Comparison of ENCODE assay signal across 8 mouse cellular contexts in the genomic region with DNA sequence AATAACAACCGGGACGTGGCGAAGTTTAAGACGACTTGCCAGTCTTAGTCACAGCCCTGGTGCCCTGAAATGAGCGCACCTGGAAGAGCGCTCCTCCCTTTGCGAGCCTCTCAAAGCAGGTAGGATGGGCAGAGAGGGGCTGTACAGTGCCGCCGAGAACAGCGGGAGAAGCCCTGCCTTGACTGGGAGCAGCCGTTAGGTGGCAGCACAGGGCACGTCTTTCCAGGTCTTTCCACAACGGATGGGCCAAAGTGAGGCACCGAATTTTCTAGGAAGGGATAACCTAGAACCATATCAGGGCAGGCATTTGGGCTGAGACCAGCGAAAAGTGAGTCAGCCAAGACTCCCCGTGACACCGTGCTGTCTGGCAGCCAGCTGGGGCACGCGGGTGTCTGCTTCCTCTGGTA.
DNase-seq lines count a peak whose midpoint lies in the region; ATAC-seq and TF ChIP-seq lines count a peak whose summit lies in the region.

No protein-coding gene starts in this region.

- peak; percentile 54 to 62 for DNase-seq in B cell, adult 2 months
- peak; percentile 93 for DNase-seq in brain, adult 2 months (ENCODE audit: low read depth, low spot score)
- DNase-seq in liver, adult 2 months (ENCODE audit: extremely low read depth, low read depth, low spot score): peak; percentile 69
- DNase-seq in naive thymus-derived CD4-positive, alpha-beta T cell, adult 2 months (ENCODE audit: low read depth): peak; percentile 70

- no peak for TF ChIP-seq POLR2A in embryonic fibroblast, embryonic 13.5 days (IDR thresholded peaks at IDR 0.05; ENCODE audit: low read depth, low read length)
- TF ChIP-seq POLR2A in liver, adult 2 months (IDR thresholded peaks at IDR 0.05; ENCODE audit: extremely low read depth, insufficient read depth, low read length): no peak

- H3K9me3 ChIP-seq in heart, embryonic 12.5 days (replicated peaks): no peaks in the 10 kb centered on the region; the same call in 1 of the 2 replicates
- H3K9me3 ChIP-seq in kidney, embryonic 16.5 days (ENCODE audit: low read length): peaks cover 5% of the 10 kb centered on the region; the same call in 1 of the 2 replicates
- no peaks in the 10 kb centered on the region for H3K9me3 ChIP-seq in stomach, embryonic 14.5 days (ENCODE audit: control insufficient read depth, low read depth, low read length)

- peak overlapping the region; percentile 68 for H3K4me2 ChIP-seq in heart, embryonic 12.5 days
- H3K4me2 ChIP-seq in kidney, embryonic 16.5 days (replicated peaks; ENCODE audit: low read depth, low read length): peak overlapping the region; percentile 61
- peak overlapping the region; percentile 38 for H3K4me2 ChIP-seq in stomach, embryonic 14.5 days (replicated peaks; ENCODE audit: low read depth, low read length)

- no peaks in the 10 kb centered on the region for H3K27me3 ChIP-seq in heart, embryonic 12.5 days (replicated peaks)
- no peaks in the 10 kb centered on the region for H3K27me3 ChIP-seq in kidney, embryonic 16.5 days (ENCODE audit: insufficient read depth, low read length)
- H3K27me3 ChIP-seq in liver, adult 2 months (ENCODE audit: control insufficient read depth, insufficient read depth, low read length): no peaks in the 10 kb centered on the region
- H3K27me3 ChIP-seq in stomach, embryonic 14.5 days (ENCODE audit: control insufficient read depth, insufficient read depth, low read length): no peaks in the 10 kb centered on the region

- H3K9ac ChIP-seq in heart, embryonic 12.5 days: peak overlapping the region; percentile 64
- H3K9ac ChIP-seq in kidney, embryonic 16.5 days (replicated peaks; ENCODE audit: low read length): peak overlapping the region; percentile 64
- no peak overlapping the region for H3K9ac ChIP-seq in liver, adult 2 months (ENCODE audit: low read depth, low read length)
- no peak overlapping the region for H3K9ac ChIP-seq in stomach, embryonic 14.5 days (replicated peaks; ENCODE audit: low read depth, low read length)

- H3K36me3 ChIP-seq in heart, embryonic 12.5 days: no peaks in the 10 kb centered on the region
- H3K36me3 ChIP-seq in kidney, embryonic 16.5 days (ENCODE audit: insufficient read depth, low read length): 0 out of 2 replicates have a peak, but pooled peaks cover 3% of the 10 kb centered on the region
- H3K36me3 ChIP-seq in liver, adult 2 months (ENCODE audit: control insufficient read depth, insufficient read depth, low read length): no peaks in the 10 kb centered on the region
- no peaks in the 10 kb centered on the region for H3K36me3 ChIP-seq in stomach, embryonic 14.5 days (ENCODE audit: control insufficient read depth, insufficient read depth, low read length)

- no peaks in the 10 kb centered on the region for H3K79me2 ChIP-seq in liver, adult 2 months (ENCODE audit: control insufficient read depth, insufficient read depth, low read length)

- TF ChIP-seq CTCF in embryonic fibroblast, embryonic 13.5 days (IDR thresholded peaks at IDR 0.05; ENCODE audit: borderline replicate concordance, insufficient read depth, low read length): peak; percentile 93
- peak; percentile 99 for TF ChIP-seq CTCF in liver, adult 2 months (IDR thresholded peaks at IDR 0.05; ENCODE audit: low read depth, low read length)

- H3K27ac ChIP-seq in embryonic fibroblast, embryonic 13.5 days (ENCODE audit: insufficient read depth, low read length): no peak overlapping the region
- peak overlapping the region; percentile 99 for H3K27ac ChIP-seq in heart, embryonic 12.5 days (ENCODE audit: poor library complexity, severe bottlenecking)
- H3K27ac ChIP-seq in kidney, embryonic 16.5 days (ENCODE audit: low read length): no peak overlapping the region
- H3K27ac ChIP-seq in liver, adult 2 months (replicated peaks; ENCODE audit: insufficient read depth, low read depth, low read length): no peak overlapping the region
- H3K27ac ChIP-seq in stomach, embryonic 14.5 days (ENCODE audit: low read length): no peak overlapping the region

- WGBS in heart, embryonic 12.5 days: 4% methylated on average over 19 of the region's 19 CpGs
- WGBS in kidney, embryonic 16.5 days: 5% methylated on average over 19 of the region's 19 CpGs
- 1% methylated on average over 19 of the region's 19 CpGs for WGBS in liver, adult 2 months
- WGBS in stomach, embryonic 14.5 days: 5% methylated on average over 19 of the region's 19 CpGs

- ATAC-seq in heart, embryonic 12.5 days (ENCODE audit: insufficient number of reproducible peaks, low FRiP score): peak; percentile 27
- ATAC-seq in kidney, embryonic 16.5 days (ENCODE audit: low FRiP score, low TSS enrichment): peak; percentile 79
- ATAC-seq in stomach, embryonic 14.5 days (ENCODE audit: insufficient number of reproducible peaks, insufficient read depth, low FRiP score, low read depth): peak; percentile 65; the same call in 1 of the 2 replicates

- no peaks in the 10 kb centered on the region; the same call in 1 of the 2 replicates for H3K4me1 ChIP-seq in embryonic fibroblast, embryonic 13.5 days (ENCODE audit: control insufficient read depth, insufficient read depth, low read length)
- peaks cover 56% of the 10 kb centered on the region for H3K4me1 ChIP-seq in heart, embryonic 12.5 days (replicated peaks)
- H3K4me1 ChIP-seq in kidney, embryonic 16.5 days (ENCODE audit: insufficient read depth, low read length): peaks cover 38% of the 10 kb centered on the region
- peaks cover 5% of the 10 kb centered on the region; the same call in 1 of the 2 replicates for H3K4me1 ChIP-seq in liver, adult 2 months (ENCODE audit: control insufficient read depth, insufficient read depth, low read length)
- no peaks in the 10 kb centered on the region for H3K4me1 ChIP-seq in stomach, embryonic 14.5 days (ENCODE audit: control insufficient read depth, insufficient read depth, low read length)

- no peak overlapping the region for H3K4me3 ChIP-seq in embryonic fibroblast, embryonic 13.5 days (ENCODE audit: insufficient read depth, low read length)
- peak overlapping the region; percentile 36 for H3K4me3 ChIP-seq in heart, embryonic 12.5 days
- H3K4me3 ChIP-seq in kidney, embryonic 16.5 days (ENCODE audit: low read length): peak overlapping the region; percentile 38
- no peak overlapping the region for H3K4me3 ChIP-seq in liver, adult 2 months (ENCODE audit: insufficient read depth, low read depth, low read length)
- H3K4me3 ChIP-seq in stomach, embryonic 14.5 days (ENCODE audit: low read depth, low read length): peak overlapping the region; percentile 20; the same call in 1 of the 2 replicates

Comparison
In these comparisons a context has a peak if more than half of its experiments do, and no peak if none do; other contexts are left out.
1. H3K4me3 ChIP-seq: peak in heart, embryonic 12.5 days (single experiment), kidney, embryonic 16.5 days (single experiment) and stomach, embryonic 14.5 days (single experiment); none in embryonic fibroblast, embryonic 13.5 days (single experiment) and liver, adult 2 months (single experiment).
2. ATAC-seq: peak in every context shown above with its lines; median percentile 79 in kidney, embryonic 16.5 days; 65 in stomach, embryonic 14.5 days; 27 in heart, embryonic 12.5 days.
3. H3K9ac ChIP-seq: peak in heart, embryonic 12.5 days (single experiment) and kidney, embryonic 16.5 days (single experiment); none in liver, adult 2 months (single experiment) and stomach, embryonic 14.5 days (single experiment).
4. Peak in every context shown above with its lines, with median percentiles within 50 percentile points of each other: DNase-seq and H3K4me2 ChIP-seq.